In the genomic region with DNA sequence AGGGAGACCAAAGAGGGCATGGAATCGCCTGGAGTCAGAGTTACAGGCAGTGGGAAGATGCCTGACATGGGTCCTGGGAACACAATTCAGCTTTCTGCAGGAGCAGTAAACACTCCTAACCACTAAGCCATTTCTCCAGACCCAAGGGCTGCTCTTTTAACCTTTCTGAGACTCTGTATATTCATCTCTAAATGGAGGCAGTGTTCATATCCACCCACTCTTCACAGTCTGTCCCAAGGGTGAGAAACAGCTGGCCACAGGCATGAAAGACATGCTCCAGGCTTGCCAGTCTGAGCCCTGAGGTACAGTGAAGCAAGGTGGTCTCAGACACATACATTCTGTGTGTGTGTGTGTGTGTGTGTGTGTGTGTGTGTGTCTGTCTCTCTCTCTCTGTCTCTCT, we compare ENCODE assay signal across 20 mouse cellular contexts.
DNase-seq lines count a peak whose midpoint lies in the region; ATAC-seq and TF ChIP-seq lines count a peak whose summit lies in the region.
"Had no signal": no experiment of that assay in that cellular context is flagged by ENCODE, and none has a peak within 500 bp of the region (broad histone marks: within the 10 kb centered on the region; RNA-seq: fewer than 3 reads in every experiment).

No protein-coding gene starts in this region.

- TF ChIP-seq POLR2A in limb, embryonic 14.5 days (IDR thresholded peaks at IDR 0.05; ENCODE audit: borderline replicate concordance, extremely low read depth, insufficient read depth, insufficient read length): no peak

- DNase-seq in hindbrain, embryonic 11.5 days (ENCODE audit: low spot score): no peak
- DNase-seq in embryonic facial prominence, embryonic 10.5 days (ENCODE audit: low spot score): no peak
- DNase-seq in embryonic facial prominence, embryonic 14.5 days (ENCODE audit: low spot score): peak; percentile 57
- no peak for DNase-seq in limb, embryonic 14.5 days (ENCODE audit: low spot score)
- no peak for DNase-seq in thymus, postnatal 14 days
- no peak for DNase-seq in lung, adult 18-20 months
- DNase-seq: cerebellum, postnatal 10 days; forebrain, postnatal 0 days; gastrocnemius, postnatal 10 days; heart, adult 18-20 months; kidney, adult 18-20 months; kidney, postnatal 25 days; right cerebral cortex, postnatal 25 days had no signal

- H3K36me3 ChIP-seq in hindbrain, embryonic 12.5 days: no peaks in the 10 kb centered on the region
- H3K36me3 ChIP-seq in hindbrain, embryonic 11.5 days (ENCODE audit: control insufficient read depth, insufficient read depth, low read length): no peaks in the 10 kb centered on the region
- peaks cover 24% of the 10 kb centered on the region for H3K36me3 ChIP-seq in embryonic facial prominence, embryonic 10.5 days (replicated peaks)
- no peaks in the 10 kb centered on the region for H3K36me3 ChIP-seq in embryonic facial prominence, embryonic 14.5 days (ENCODE audit: control insufficient read depth, insufficient read depth, low read length)
- H3K36me3 ChIP-seq in limb, embryonic 14.5 days (ENCODE audit: control insufficient read depth, insufficient read depth, low read length): no peaks in the 10 kb centered on the region
- H3K36me3 ChIP-seq: G1E; hindbrain, embryonic 15.5 days; lung, embryonic 15.5 days; neural tube, embryonic 13.5 days had no signal

- H3K4me1 ChIP-seq in hindbrain, embryonic 12.5 days: peaks cover 19% of the 10 kb centered on the region
- peaks cover 10% of the 10 kb centered on the region; the same call in 1 of the 2 replicates for H3K4me1 ChIP-seq in hindbrain, embryonic 11.5 days (replicated peaks; ENCODE audit: control insufficient read depth, insufficient read depth, low read length)
- H3K4me1 ChIP-seq in embryonic facial prominence, embryonic 10.5 days: peaks cover 59% of the 10 kb centered on the region
- H3K4me1 ChIP-seq in embryonic facial prominence, embryonic 14.5 days (ENCODE audit: control insufficient read depth, insufficient read depth, low read length): peaks cover 49% of the 10 kb centered on the region
- peaks cover 48% of the 10 kb centered on the region for H3K4me1 ChIP-seq in limb, embryonic 14.5 days (ENCODE audit: control insufficient read depth, insufficient read depth, low read length)
- H3K4me1 ChIP-seq: megakaryocyte, embryonic 14.5 days had no signal

- ATAC-seq in hindbrain, embryonic 12.5 days (ENCODE audit: low FRiP score): no peak
- ATAC-seq in hindbrain, embryonic 11.5 days (ENCODE audit: low FRiP score): no peak
- no peak for ATAC-seq in embryonic facial prominence, embryonic 14.5 days (ENCODE audit: low read depth)
- ATAC-seq in limb, embryonic 14.5 days (ENCODE audit: low FRiP score, low read depth): no peak
- ATAC-seq: CD4-positive, CD25-positive, alpha-beta regulatory T cell, adult 4 months; forebrain, postnatal 0 days had no signal

- H3K4me2 ChIP-seq in hindbrain, embryonic 12.5 days (replicated peaks): no peak overlapping the region
- H3K4me2 ChIP-seq in hindbrain, embryonic 11.5 days (replicated peaks; ENCODE audit: low read depth, low read length): no peak overlapping the region
- H3K4me2 ChIP-seq in embryonic facial prominence, embryonic 14.5 days (ENCODE audit: low read depth, low read length): no peak overlapping the region
- H3K4me2 ChIP-seq in limb, embryonic 14.5 days (replicated peaks; ENCODE audit: low read depth, low read length, severe bottlenecking): no peak overlapping the region
- H3K4me2 ChIP-seq: hindbrain, embryonic 15.5 days; lung, embryonic 15.5 days; neural tube, embryonic 13.5 days had no signal

- H3K9ac ChIP-seq in hindbrain, embryonic 12.5 days: no peak overlapping the region
- H3K9ac ChIP-seq in hindbrain, embryonic 11.5 days (ENCODE audit: low read depth, low read length): no peak overlapping the region
- no peak overlapping the region for H3K9ac ChIP-seq in embryonic facial prominence, embryonic 14.5 days (ENCODE audit: low read depth, low read length)
- H3K9ac ChIP-seq in limb, embryonic 14.5 days (ENCODE audit: low read depth, low read length, severe bottlenecking): no peak overlapping the region
- H3K9ac ChIP-seq: forebrain, postnatal 0 days; hindbrain, embryonic 15.5 days; lung, embryonic 15.5 days; neural tube, embryonic 13.5 days had no signal

- WGBS in hindbrain, embryonic 12.5 days: 33% methylated on average over 1 of the region's 1 CpGs
- WGBS in hindbrain, embryonic 11.5 days: 48% methylated on average over 1 of the region's 1 CpGs
- WGBS in embryonic facial prominence, embryonic 10.5 days: 60% methylated on average over 1 of the region's 1 CpGs
- WGBS in embryonic facial prominence, embryonic 14.5 days: 39% methylated on average over 1 of the region's 1 CpGs
- 30% methylated on average over 1 of the region's 1 CpGs for WGBS in limb, embryonic 14.5 days

- no peaks in the 10 kb centered on the region for H3K27me3 ChIP-seq in hindbrain, embryonic 12.5 days
- no peaks in the 10 kb centered on the region for H3K27me3 ChIP-seq in hindbrain, embryonic 11.5 days (ENCODE audit: control insufficient read depth, insufficient read depth, low read length)
- H3K27me3 ChIP-seq in embryonic facial prominence, embryonic 10.5 days (replicated peaks; ENCODE audit: low read depth, poor library complexity, severe bottlenecking): no peaks in the 10 kb centered on the region
- H3K27me3 ChIP-seq in embryonic facial prominence, embryonic 14.5 days (replicated peaks; ENCODE audit: control insufficient read depth, insufficient read depth, low read length): no peaks in the 10 kb centered on the region
- H3K27me3 ChIP-seq in limb, embryonic 14.5 days (ENCODE audit: control insufficient read depth, insufficient read depth, low read length): no peaks in the 10 kb centered on the region
- H3K27me3 ChIP-seq: hindbrain, embryonic 15.5 days; lung, embryonic 15.5 days; neural tube, embryonic 13.5 days had no signal

- H3K27ac ChIP-seq in hindbrain, embryonic 12.5 days: peak overlapping the region; percentile 23; the same call in 1 of the 2 replicates
- H3K27ac ChIP-seq in hindbrain, embryonic 11.5 days (ENCODE audit: low read depth, low read length): no peak overlapping the region
- H3K27ac ChIP-seq in embryonic facial prominence, embryonic 10.5 days (replicated peaks): peak overlapping the region; percentile 77
- H3K27ac ChIP-seq in embryonic facial prominence, embryonic 14.5 days (replicated peaks; ENCODE audit: low read depth, low read length): peak overlapping the region; percentile 74
- 0 out of 2 replicates have a peak overlapping the region, but pooled peaks have one; percentile 19 for H3K27ac ChIP-seq in limb, embryonic 14.5 days (replicated peaks; ENCODE audit: low read depth, low read length)
- H3K27ac ChIP-seq: hindbrain, embryonic 15.5 days; lung, embryonic 15.5 days had no signal

- H3K9me3 ChIP-seq in hindbrain, embryonic 12.5 days (replicated peaks): no peaks in the 10 kb centered on the region
- no peaks in the 10 kb centered on the region for H3K9me3 ChIP-seq in hindbrain, embryonic 11.5 days (ENCODE audit: control insufficient read depth, low read length)
- no peaks in the 10 kb centered on the region for H3K9me3 ChIP-seq in embryonic facial prominence, embryonic 10.5 days
- H3K9me3 ChIP-seq in embryonic facial prominence, embryonic 14.5 days (ENCODE audit: control insufficient read depth, low read length): no peaks in the 10 kb centered on the region
- no peaks in the 10 kb centered on the region for H3K9me3 ChIP-seq in limb, embryonic 14.5 days (ENCODE audit: control insufficient read depth, low read length)
- H3K9me3 ChIP-seq: G1E; hindbrain, embryonic 15.5 days; lung, embryonic 15.5 days; megakaryocyte, embryonic 14.5 days; neural tube, embryonic 13.5 days had no signal

- no peak overlapping the region for H3K4me3 ChIP-seq in hindbrain, embryonic 12.5 days
- no peak overlapping the region for H3K4me3 ChIP-seq in hindbrain, embryonic 11.5 days (ENCODE audit: low read depth, low read length)
- H3K4me3 ChIP-seq in embryonic facial prominence, embryonic 10.5 days: no peak overlapping the region
- no peak overlapping the region for H3K4me3 ChIP-seq in embryonic facial prominence, embryonic 14.5 days (ENCODE audit: low read depth, low read length)
- no peak overlapping the region for H3K4me3 ChIP-seq in limb, embryonic 14.5 days (replicated peaks; ENCODE audit: low read length)
- H3K4me3 ChIP-seq: hindbrain, embryonic 15.5 days; lung, embryonic 15.5 days; megakaryocyte, embryonic 14.5 days; neural tube, embryonic 13.5 days had no signal
